Mouse (Mus musculus): ENCODE measurements around the gene Srp54c.

Srp54c gene

GRCm38 (mm10) chr12:55311841-55312240 lies 81.9 kb downstream of the Srp54c start:
- DNase-seq (ENCODE audit: low read depth, low spot score), result no peak

Data from skeletal muscle tissue, adult 2 months (tissue).